In genomic region chr6:112985362-112986314, GRCm38 (mm10) we compare ENCODE assay signal across 23 mouse cellular contexts. TPM values are rescaled to one million over a fixed set of nuclear protein-coding genes. Genes with fewer than 3 reads are reported as not detected.
DNase-seq lines count a peak whose midpoint lies in the region; ATAC-seq and TF ChIP-seq lines count a peak whose summit lies in the region.
"Had no signal": no experiment of that assay in that cellular context is flagged by ENCODE, and none has a peak within 500 bp of the region (broad histone marks: within the 10 kb centered on the region; RNA-seq: fewer than 3 reads in every experiment).

No protein-coding gene starts in this region.

- no peaks in the 10 kb centered on the region for H3K27me3 ChIP-seq in forebrain, embryonic 11.5 days (ENCODE audit: control insufficient read depth, insufficient read depth, low read length)
- no peaks in the 10 kb centered on the region for H3K27me3 ChIP-seq in hindbrain, embryonic 12.5 days
- no peaks in the 10 kb centered on the region for H3K27me3 ChIP-seq in midbrain, embryonic 12.5 days
- H3K27me3 ChIP-seq: embryonic facial prominence, embryonic 15.5 days; limb, embryonic 12.5 days had no signal

- 40% methylated on average over 9 of the region's 9 CpGs for WGBS in forebrain, embryonic 11.5 days
- WGBS in hindbrain, embryonic 12.5 days: 39% methylated on average over 9 of the region's 9 CpGs
- 23% methylated on average over 9 of the region's 9 CpGs for WGBS in midbrain, embryonic 12.5 days

- peaks cover 9% of the 10 kb centered on the region for H3K4me1 ChIP-seq in forebrain, embryonic 11.5 days (replicated peaks; ENCODE audit: control insufficient read depth, insufficient read depth, low read length)
- peaks cover 18% of the 10 kb centered on the region for H3K4me1 ChIP-seq in hindbrain, embryonic 12.5 days
- H3K4me1 ChIP-seq in midbrain, embryonic 12.5 days: peaks cover 28% of the 10 kb centered on the region
- H3K4me1 ChIP-seq: embryonic facial prominence, embryonic 15.5 days; heart, embryonic 12.5 days had no signal

- TF ChIP-seq CTCF in brain, embryonic 14.5 days (IDR thresholded peaks at IDR 0.05; ENCODE audit: borderline replicate concordance, extremely low read depth, insufficient read depth, insufficient read length): no peak

- no peak overlapping the region for H3K4me3 ChIP-seq in forebrain, embryonic 11.5 days (ENCODE audit: low read depth, low read length)
- no peak overlapping the region for H3K4me3 ChIP-seq in hindbrain, embryonic 12.5 days
- no peak overlapping the region for H3K4me3 ChIP-seq in midbrain, embryonic 12.5 days
- H3K4me3 ChIP-seq: embryonic facial prominence, embryonic 15.5 days; heart, embryonic 12.5 days; limb, embryonic 12.5 days had no signal

- no peaks in the 10 kb centered on the region for H3K36me3 ChIP-seq in forebrain, embryonic 11.5 days (ENCODE audit: control insufficient read depth, insufficient read depth, low read length)
- no peaks in the 10 kb centered on the region for H3K36me3 ChIP-seq in hindbrain, embryonic 12.5 days
- H3K36me3 ChIP-seq in midbrain, embryonic 12.5 days: no peaks in the 10 kb centered on the region
- H3K36me3 ChIP-seq: embryonic facial prominence, embryonic 15.5 days; heart, embryonic 12.5 days; limb, embryonic 12.5 days had no signal

- no peak overlapping the region for H3K27ac ChIP-seq in forebrain, embryonic 11.5 days (ENCODE audit: low read depth, low read length)
- H3K27ac ChIP-seq in hindbrain, embryonic 12.5 days: 0 out of 2 replicates have a peak overlapping the region, but pooled peaks have one; percentile 26
- peak overlapping the region; percentile 75 for H3K27ac ChIP-seq in midbrain, embryonic 12.5 days (replicated peaks)
- H3K27ac ChIP-seq: embryonic facial prominence, embryonic 15.5 days; kidney, postnatal 0 days; limb, embryonic 12.5 days had no signal

- no peak for TF ChIP-seq POLR2A in brain, embryonic 14.5 days (IDR thresholded peaks at IDR 0.05; ENCODE audit: borderline replicate concordance, extremely low read depth, insufficient read depth, insufficient read length, poor library complexity, severe bottlenecking)

- peak; percentile 48; the same call in 1 of the 2 replicates for ATAC-seq in forebrain, embryonic 11.5 days (replicated peaks; ENCODE audit: low FRiP score)
- ATAC-seq in hindbrain, embryonic 12.5 days (ENCODE audit: low FRiP score): peak; percentile 73
- ATAC-seq in midbrain, embryonic 12.5 days (ENCODE audit: low FRiP score, low read depth): peak; percentile 76
- ATAC-seq: liver, postnatal 0 days; lung, postnatal 0 days had no signal

- no peak overlapping the region for H3K4me2 ChIP-seq in forebrain, embryonic 11.5 days (ENCODE audit: low read depth, low read length, severe bottlenecking)
- no peak overlapping the region for H3K4me2 ChIP-seq in hindbrain, embryonic 12.5 days (replicated peaks)
- H3K4me2 ChIP-seq in midbrain, embryonic 12.5 days (replicated peaks): 0 out of 2 replicates have a peak overlapping the region, but pooled peaks have one; percentile 19
- H3K4me2 ChIP-seq: embryonic facial prominence, embryonic 15.5 days; heart, embryonic 12.5 days; limb, embryonic 12.5 days; liver, embryonic 11.5 days had no signal

- H3K9ac ChIP-seq in forebrain, embryonic 11.5 days (ENCODE audit: low read length): no peak overlapping the region
- H3K9ac ChIP-seq in hindbrain, embryonic 12.5 days: no peak overlapping the region
- H3K9ac ChIP-seq in midbrain, embryonic 12.5 days (replicated peaks): no peak overlapping the region
- H3K9ac ChIP-seq: embryonic facial prominence, embryonic 15.5 days; heart, embryonic 12.5 days; limb, embryonic 12.5 days; liver, postnatal 0 days had no signal

- peak; percentile 79 for DNase-seq in brain, embryonic 14.5 days (ENCODE audit: low read depth)
- DNase-seq in forebrain, embryonic 11.5 days (ENCODE audit: low spot score): no peak
- no peak for DNase-seq in right cerebral cortex, adult 18-20 months
- DNase-seq in lung, postnatal 10 days: no peak
- DNase-seq in thymus, postnatal 10 days (ENCODE audit: low spot score in 2 of 2): no peak
- DNase-seq in adrenal gland, postnatal 4 days (ENCODE audit: low spot score in 2 of 2): no peak
- DNase-seq: adrenal gland, adult 2 months; cerebellum, adult 18-20 months; cerebellum, postnatal 25 days; gastrocnemius, postnatal 14 days; heart, adult 18-20 months; heart, postnatal 14 days; kidney, adult 11 months; liver, postnatal 0 days; thymus, postnatal 14 days had no signal

- no peaks in the 10 kb centered on the region for H3K9me3 ChIP-seq in forebrain, embryonic 11.5 days (ENCODE audit: control insufficient read depth, low read length)
- no peaks in the 10 kb centered on the region; the same call in 1 of the 2 replicates for H3K9me3 ChIP-seq in hindbrain, embryonic 12.5 days (replicated peaks)
- no peaks in the 10 kb centered on the region for H3K9me3 ChIP-seq in midbrain, embryonic 12.5 days
- H3K9me3 ChIP-seq: embryonic facial prominence, embryonic 15.5 days; heart, embryonic 12.5 days; limb, embryonic 12.5 days had no signal

RNA-seq across cellular contexts. Expression of gene Srgap3, which starts 38.6 kb away (rescaled TPM):
- polyA plus RNA-seq in brain, embryonic 14.5 days (2012; rRNA removed): 61.0 and 112 TPM in 2 replicates
- 37.8 and 38.5 TPM in 2 replicates for polyA plus RNA-seq in forebrain, embryonic 11.5 days (2014; fragmentation: Nextera tagmentation; extraction: Ambion mirVana)
- polyA plus RNA-seq in hindbrain, embryonic 12.5 days (2016; fragmentation: Nextera tagmentation; extraction: Ambion mirVana): 44.8 and 48.9 TPM in 2 replicates
- 60.5 and 63.7 TPM in 2 replicates for polyA plus RNA-seq in midbrain, embryonic 12.5 days (2016; fragmentation: Nextera tagmentation; extraction: Ambion mirVana)
- 10 to 100 TPM; 25.8 to 27.8 TPM for total RNA-seq in adrenal gland, postnatal 4 days (2021)
